Mouse (Mus musculus) lung, embryonic 15.5 days (tissue): ENCODE measurements around the gene Rasd1. TPM values are rescaled to one million over a fixed set of nuclear protein-coding genes. Genes with fewer than 3 reads are reported as not detected.

Experiments
- ATAC-seq: fragments of 200-750 bp; cut with Nextera tagmentation; 2 replicates; pipeline ENCODE4 v1.8.0; 2017; ENCODE audit warnings: moderate number of reproducible peaks, borderline replicate concordance; ENCODE audit not compliant: low FRiP score, low TSS enrichment; ENCODE audit errors: extremely low read depth
- H3K27ac ChIP-seq: fragments of 300-500 bp; sonication (generic); 2 replicates; pipeline ENCODE4 v1.5.1; 2015; ENCODE audit warnings: moderate library complexity, mild to moderate bottlenecking, inconsistent platforms
- H3K27me3 ChIP-seq: fragments of 300-500 bp; sonication (generic); 2 replicates; pipeline ENCODE4 v1.6.1; 2015; ENCODE audit warnings: inconsistent platforms
- H3K36me3 ChIP-seq: fragments of 300-500 bp; sonication (generic); 2 replicates; pipeline ENCODE4 v1.6.1; 2015; ENCODE audit warnings: inconsistent platforms
- H3K4me1 ChIP-seq: fragments of 300-500 bp; sonication (generic); 2 replicates; pipeline ENCODE4 v1.6.1; 2015; ENCODE audit warnings: inconsistent platforms
- H3K4me2 ChIP-seq: fragments of 300-500 bp; sonication (generic); 2 replicates; pipeline ENCODE4 v1.6.1; 2015; ENCODE audit warnings: inconsistent platforms, mild to moderate bottlenecking, moderate library complexity
- H3K4me3 ChIP-seq: fragments of 300-500 bp; sonication (generic); 2 replicates; pipeline ENCODE4 v1.5.1; 2015; ENCODE audit warnings: mild to moderate bottlenecking, inconsistent platforms
- H3K9ac ChIP-seq: fragments of 300-500 bp; sonication (generic); 2 replicates; pipeline ENCODE4 v1.6.1; 2015; ENCODE audit warnings: inconsistent platforms
- H3K9me3 ChIP-seq: fragments of 300-500 bp; sonication (generic); 2 replicates; pipeline ENCODE4 v1.6.1; 2016; ENCODE audit warnings: inconsistent platforms
- WGBS: fragments of 180-500 bp; shearing (Covaris S2); methylation state at CpG from one replicate; pipeline ENCODE4 v1.1.7; 2015; 5-methylcytosine and 5-hydroxymethylcytosine counted together
- polyA plus RNA-seq: library from polyadenylated mRNA; unstranded; fragments of >200 nt; fragmentation: Nextera tagmentation; extraction: Ambion mirVana; gene quantifications from 2 replicates; pipeline ENCODE4 v1.2.1, GENCODE M21; 2015

The Rasd1 gene
- polyA plus RNA-seq, 1 experiment from 2014 or later: 2.5 TPM

- H3K27me3 ChIP-seq: no peaks in the 10 kb centered on the region
These were observed 8.6 kb upstream of the Rasd1 start for GRCm38 (mm10) chr11:59973389-59973788.

GRCm38 (mm10) chr11:59971691-59972090 is 6.9 kb upstream of the Rasd1 start:
- 32% methylated on average over 2 of the region's 2 CpGs for WGBS
- H3K27ac ChIP-seq: no peak overlapping the region
- no peak overlapping the region for H3K9ac ChIP-seq
- no peak overlapping the region for H3K4me2 ChIP-seq
- no peak for ATAC-seq
- no peaks in the 10 kb centered on the region for H3K36me3 ChIP-seq
- no peak overlapping the region for H3K4me3 ChIP-seq
- H3K27me3 ChIP-seq: no peaks in the 10 kb centered on the region
- H3K9me3 ChIP-seq: no peaks in the 10 kb centered on the region
- H3K4me1 ChIP-seq: peaks cover 10% of the 10 kb centered on the region

More at GRCm38 (mm10) chr11:59973389-59973788, 8.6 kb upstream of the Rasd1 start:
- 77% methylated on average over 5 of the region's 5 CpGs for WGBS
- no peak overlapping the region for H3K4me2 ChIP-seq
- H3K9me3 ChIP-seq: no peaks in the 10 kb centered on the region
- no peaks in the 10 kb centered on the region for H3K36me3 ChIP-seq
- ATAC-seq: no peak
- peaks cover 10% of the 10 kb centered on the region for H3K4me1 ChIP-seq
- no peak overlapping the region for H3K9ac ChIP-seq
- no peak overlapping the region for H3K27ac ChIP-seq
- H3K4me3 ChIP-seq: no peak overlapping the region

GRCm38 (mm10) chr11:59970780-59971179 is 6.0 kb upstream of the Rasd1 start:
- Histone ChIP-seq H3K9ac (no peak overlapping the region), H3K27me3 (no peaks in the 10 kb centered on the region), H3K4me2 (no peak overlapping the region), H3K4me3 (no peak overlapping the region), H3K36me3 (no peaks in the 10 kb centered on the region), H3K27ac (no peak overlapping the region), H3K9me3 (no peaks in the 10 kb centered on the region), H3K4me1 (peaks cover 17% of the 10 kb centered on the region)
- 0 out of 2 replicates have a peak, but pooled peaks have one; percentile 8 for ATAC-seq
- 47% methylated on average over 5 of the region's 5 CpGs for WGBS

- WGBS: 91% methylated on average over 1 of the region's 1 CpGs
- Histone ChIP-seq H3K9me3 (no peaks in the 10 kb centered on the region), H3K4me2 (no peak overlapping the region), H3K4me1 (peaks cover 38% of the 10 kb centered on the region), H3K36me3 (no peaks in the 10 kb centered on the region), H3K4me3 (no peak overlapping the region), H3K27me3 (peaks cover 17% of the 10 kb centered on the region), H3K27ac (no peak overlapping the region), H3K9ac (no peak overlapping the region)
- no peak for ATAC-seq
These were observed 3.0 kb upstream of the Rasd1 start for GRCm38 (mm10) chr11:59967765-59968164.

- 33% methylated on average over 4 of the region's 4 CpGs for WGBS
- Histone ChIP-seq H3K4me1 (peaks cover 34% of the 10 kb centered on the region), H3K4me2 (no peak overlapping the region), H3K27me3 (peaks cover 19% of the 10 kb centered on the region), H3K36me3 (peaks cover 10% of the 10 kb centered on the region; the same call in 1 of the 2 replicates), H3K9ac (no peak overlapping the region), H3K4me3 (no peak overlapping the region), H3K27ac (no peak overlapping the region), H3K9me3 (no peaks in the 10 kb centered on the region)
- ATAC-seq: no peak
These were observed 1.3 kb upstream of the Rasd1 start for GRCm38 (mm10) chr11:59966102-59966483.

- H3K4me1 ChIP-seq: peaks cover 28% of the 10 kb centered on the region
- WGBS: 16% methylated on average over 25 of the region's 25 CpGs
- peak overlapping the region; percentile 49 for H3K9ac ChIP-seq
- H3K9me3 ChIP-seq: no peaks in the 10 kb centered on the region
- H3K27ac ChIP-seq: peak overlapping the region; percentile 69
- H3K4me3 ChIP-seq: peak overlapping the region; percentile 47
- peak; percentile 81 for ATAC-seq
- H3K4me2 ChIP-seq: peak overlapping the region; percentile 91
- peaks cover 16% of the 10 kb centered on the region; the same call in 1 of the 2 replicates for H3K36me3 ChIP-seq
- peaks cover 19% of the 10 kb centered on the region for H3K27me3 ChIP-seq
These were observed 720 bp upstream of the Rasd1 start for GRCm38 (mm10) chr11:59965227-59966101.

- Histone ChIP-seq H3K9ac (peak overlapping the region; percentile 49), H3K4me2 (peak overlapping the region; percentile 91), H3K4me1 (peaks cover 28% of the 10 kb centered on the region), H3K4me3 (peak overlapping the region; percentile 47), H3K27me3 (peaks cover 19% of the 10 kb centered on the region), H3K27ac (no peak overlapping the region), H3K36me3 (peaks cover 17% of the 10 kb centered on the region; the same call in 1 of the 2 replicates), H3K9me3 (no peaks in the 10 kb centered on the region)
- no peak for ATAC-seq
- under 1% methylated on average over 33 of the region's 33 CpGs for WGBS
These were observed 483 bp downstream of the Rasd1 start for GRCm38 (mm10) chr11:59964163-59964758.

- H3K4me3 ChIP-seq: peak overlapping the region; percentile 47
- no peak for ATAC-seq
- H3K27ac ChIP-seq: no peak overlapping the region
- peak overlapping the region; percentile 49 for H3K9ac ChIP-seq
- H3K36me3 ChIP-seq: peaks cover 17% of the 10 kb centered on the region; the same call in 1 of the 2 replicates
- 7% methylated on average over 34 of the region's 34 CpGs for WGBS
- peaks cover 19% of the 10 kb centered on the region for H3K27me3 ChIP-seq
- no peaks in the 10 kb centered on the region for H3K9me3 ChIP-seq
- peak overlapping the region; percentile 91 for H3K4me2 ChIP-seq
- peaks cover 28% of the 10 kb centered on the region for H3K4me1 ChIP-seq
These were observed 1.2 kb downstream of the Rasd1 start for GRCm38 (mm10) chr11:59963364-59964162.

- no peak overlapping the region for H3K4me3 ChIP-seq
- no peak overlapping the region for H3K4me2 ChIP-seq
- no peaks in the 10 kb centered on the region for H3K9me3 ChIP-seq
- no peak overlapping the region for H3K9ac ChIP-seq
- WGBS: 67% methylated on average over 3 of the region's 3 CpGs
- peaks cover 19% of the 10 kb centered on the region for H3K27me3 ChIP-seq
- H3K36me3 ChIP-seq: peaks cover 17% of the 10 kb centered on the region; the same call in 1 of the 2 replicates
- ATAC-seq: no peak
- H3K27ac ChIP-seq: no peak overlapping the region
- peaks cover 28% of the 10 kb centered on the region for H3K4me1 ChIP-seq
These were observed 2.2 kb downstream of the Rasd1 start for GRCm38 (mm10) chr11:59962590-59962989.

- H3K4me2 ChIP-seq: no peak overlapping the region
- peaks cover 17% of the 10 kb centered on the region; the same call in 1 of the 2 replicates for H3K36me3 ChIP-seq
- no peak overlapping the region for H3K9ac ChIP-seq
- ATAC-seq: no peak
- 90% methylated on average over 9 of the region's 9 CpGs for WGBS
- H3K4me1 ChIP-seq: peaks cover 27% of the 10 kb centered on the region
- H3K27me3 ChIP-seq: peaks cover 19% of the 10 kb centered on the region
- no peaks in the 10 kb centered on the region for H3K9me3 ChIP-seq
- H3K27ac ChIP-seq: no peak overlapping the region
- H3K4me3 ChIP-seq: no peak overlapping the region
These were observed 3.3 kb downstream of the Rasd1 start for GRCm38 (mm10) chr11:59961338-59961875.
